Mouse (Mus musculus) kidney, postnatal 14 days (tissue): ENCODE measurements at regions not wholly inside any gene's neighbourhood (a gene's known extent, or its start where the extent isn't known, plus 50 kb on each side); places are given as distances from the start of the nearest gene placed in this dataset.
A peak's percentile ranks its signal among the peaks of the same experiment; 100 is the strongest.
"Not testable (repeated sequence)": the region's sequence is repeated elsewhere in the genome, so short reads cannot be mapped to it uniquely, and the experiment has no call there.

ENCODE experiments used
- DNase-seq: peaks from one replicate; pipeline ENCODE4 v3.0.0; 2022; ENCODE audit warnings: mixed read lengths

DNA sequence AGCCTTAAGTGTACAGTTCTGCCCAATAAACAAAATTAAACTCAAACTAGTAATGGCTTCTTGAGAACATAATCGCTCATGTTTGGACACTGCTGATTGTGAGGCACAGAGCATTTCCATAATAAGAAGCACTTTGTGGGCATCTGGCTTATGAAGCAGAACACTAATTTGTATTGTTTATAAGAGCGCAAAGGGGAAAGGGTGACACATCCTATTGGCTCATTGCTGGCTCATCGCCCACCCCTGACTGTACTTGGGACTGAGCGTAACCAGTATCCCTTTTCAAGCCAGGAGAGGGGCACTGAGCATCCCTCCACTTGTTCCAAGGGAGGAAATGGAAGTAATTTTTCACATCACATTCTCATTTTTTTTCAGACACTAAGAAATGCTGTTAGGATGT lies 288.0 kb downstream of the Sfmbt2 start:
- no peak for DNase-seq

GRCm38 (mm10) chr2:10667915-10668314 lies 297.6 kb downstream of the Sfmbt2 start:
- DNase-seq = not testable (repeated sequence)

DNA sequence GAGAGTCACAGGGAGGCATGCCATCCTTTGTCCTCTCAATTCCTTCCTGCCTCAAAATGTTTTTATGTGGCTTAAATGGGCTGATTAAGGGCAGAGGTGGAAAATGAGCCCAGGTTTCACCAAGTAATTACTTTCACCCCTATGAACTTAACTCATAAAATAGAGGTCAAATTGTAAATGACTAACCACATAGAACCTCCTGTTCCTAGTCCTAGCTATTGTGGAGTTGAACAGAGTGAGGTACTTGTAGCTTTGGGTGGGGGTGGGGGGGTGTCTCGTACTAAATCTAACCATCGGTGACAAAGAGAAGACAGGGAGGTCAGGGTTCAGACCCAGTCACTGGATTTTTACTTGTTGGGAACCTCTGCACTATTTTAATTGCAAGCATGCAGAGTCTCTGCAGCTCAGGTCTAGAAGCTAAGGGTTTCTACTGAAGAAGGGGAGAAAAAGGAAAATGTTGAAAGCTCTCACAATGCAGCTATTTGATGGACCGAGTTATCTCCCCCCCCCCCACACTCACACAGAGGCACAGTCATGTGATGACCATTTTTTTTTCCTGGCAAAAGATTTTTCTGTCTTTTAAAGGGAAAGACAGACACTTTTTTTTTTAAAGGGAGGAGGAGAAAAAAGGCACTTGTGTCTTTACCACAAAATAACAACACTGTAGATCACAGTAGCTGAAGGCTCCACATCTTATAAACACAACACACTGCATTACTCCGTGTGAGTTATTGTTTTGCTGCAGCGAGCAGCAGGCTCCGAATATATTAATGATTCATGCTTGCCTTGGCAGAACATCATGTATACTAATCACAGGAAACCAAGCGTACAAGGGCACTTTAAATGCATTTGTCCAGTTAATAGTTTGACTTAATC lies 300.4 kb downstream of the Sfmbt2 start:
- peak; percentile 33 for DNase-seq

GRCm38 (mm10) chr2:10671299-10671632 lies 301.0 kb downstream of the Sfmbt2 start:
- no peak for DNase-seq

GRCm38 (mm10) chr2:10672196-10672595 lies 301.9 kb downstream of the Sfmbt2 start:
- no peak for DNase-seq

DNA sequence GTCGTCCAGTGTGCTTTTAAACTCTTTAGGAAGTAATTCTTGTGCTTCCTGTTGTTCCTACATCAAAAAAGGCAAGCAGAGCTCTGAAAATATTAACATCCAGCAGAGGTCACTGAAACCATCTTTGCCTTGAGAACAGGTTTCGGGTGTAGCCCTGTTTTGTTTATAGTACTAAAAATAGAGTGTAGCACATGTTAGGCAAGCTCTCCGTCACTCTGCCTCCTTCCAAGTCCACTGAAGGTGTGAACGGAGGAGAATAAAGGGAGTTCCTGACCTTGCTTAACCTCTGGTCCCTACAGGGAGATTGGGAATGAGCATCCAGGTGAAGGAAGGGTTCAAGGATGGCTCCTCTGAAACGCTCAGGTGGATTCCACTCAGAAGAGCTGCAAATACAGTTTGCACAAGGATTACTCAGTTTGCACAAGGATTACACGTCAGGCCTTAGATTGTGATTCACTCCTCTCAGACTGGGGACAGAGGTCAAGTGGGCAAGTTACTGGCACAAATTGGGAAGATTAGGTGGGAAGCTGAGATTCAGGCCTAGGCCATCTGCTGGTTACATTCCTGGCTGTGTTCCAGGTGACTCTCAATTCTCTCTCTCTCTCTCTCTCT lies 304.5 kb downstream of the Sfmbt2 start:
- DNase-seq = no peak

DNA sequence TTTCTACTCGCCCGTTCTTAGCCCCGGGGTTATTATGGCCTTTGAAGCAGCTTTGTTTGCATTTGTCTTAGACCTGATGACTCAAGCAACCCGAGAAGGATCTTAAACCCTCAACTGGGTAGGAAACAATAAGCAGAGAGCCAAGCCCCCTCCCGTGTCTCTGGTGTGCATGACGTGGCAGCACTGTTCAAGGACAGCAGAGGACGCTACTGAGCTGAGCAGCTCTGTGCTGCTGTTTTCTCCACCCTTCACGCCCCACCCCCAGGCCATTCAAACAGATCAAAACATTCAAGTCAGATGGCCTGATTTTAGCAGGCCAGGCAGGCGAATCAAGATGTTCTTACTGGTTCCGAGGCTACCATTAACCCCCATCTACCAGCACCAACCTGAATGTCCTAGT lies 331.1 kb downstream of the Sfmbt2 start:
- no peak for DNase-seq

DNA sequence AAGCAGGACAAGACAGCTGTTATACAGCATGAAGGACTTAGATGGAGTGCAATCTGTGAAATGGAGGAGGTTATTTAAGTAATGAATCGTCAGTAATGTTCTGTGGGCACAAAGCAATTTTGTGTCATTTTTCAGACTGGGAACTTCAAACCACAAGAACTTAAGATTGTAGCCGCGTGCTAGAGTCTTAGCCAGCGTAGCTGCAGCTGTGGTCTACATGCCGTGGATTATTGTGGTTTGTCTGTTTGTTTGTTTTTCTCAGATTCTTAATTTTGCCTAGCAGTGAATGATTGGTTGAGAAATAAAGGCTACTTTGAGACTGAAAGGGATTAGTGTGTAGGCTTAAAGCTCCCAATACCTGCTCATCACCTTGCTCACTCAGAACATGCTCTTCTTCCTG lies 348.1 kb downstream of the Sfmbt2 start:
- DNase-seq = peak; percentile 3

DNA sequence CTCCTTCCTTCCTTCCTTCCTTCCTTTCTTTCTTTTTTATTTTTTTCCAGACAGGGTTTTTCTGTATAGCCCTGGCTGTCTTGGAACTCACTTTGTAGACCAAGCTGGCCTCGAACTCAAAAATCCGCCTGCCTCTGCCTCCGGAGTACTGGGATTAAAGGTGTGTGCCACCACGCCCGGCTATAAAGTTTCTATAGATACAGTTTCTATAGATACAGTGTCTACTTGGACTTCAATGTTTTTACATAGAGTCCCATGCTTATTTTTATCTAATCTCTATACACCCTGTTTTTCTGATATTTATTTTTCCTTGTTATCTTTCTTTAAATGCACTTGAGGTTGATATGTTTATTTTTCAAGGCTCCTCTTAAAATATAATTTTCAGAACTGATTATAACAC lies 364.0 kb downstream of the Sfmbt2 start:
- DNase-seq = not testable (repeated sequence)

- no peak for DNase-seq
Observed at GRCm38 (mm10) chr2:10736696-10737457, 366.6 kb downstream of the Sfmbt2 start.

- DNase-seq = no peak
Observed at GRCm38 (mm10) chr2:10737458-10737775, 367.1 kb downstream of the Sfmbt2 start.

DNA sequence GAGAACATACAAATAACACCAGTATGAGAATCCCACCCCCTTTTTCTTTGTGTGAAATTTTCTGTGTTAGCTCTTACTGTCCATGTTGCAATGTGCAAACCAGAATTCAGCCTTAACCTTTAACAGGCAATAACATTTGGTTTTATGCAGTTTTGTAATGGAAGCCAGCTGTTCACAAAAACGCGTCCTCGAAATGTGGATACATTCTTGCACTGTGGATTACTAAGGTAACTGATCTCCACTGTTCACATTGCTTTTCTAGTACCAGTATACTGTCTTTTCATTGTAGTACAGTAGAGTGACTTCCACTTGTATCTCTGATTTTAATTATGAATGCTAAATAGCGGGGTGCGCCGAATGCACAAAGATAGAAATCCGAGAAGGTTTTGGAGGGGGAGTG lies 374.8 kb downstream of the Sfmbt2 start:
- no peak for DNase-seq

GRCm38 (mm10) chr2:10755375-10755774 lies 385.1 kb downstream of the Sfmbt2 start:
- no peak for DNase-seq

GRCm38 (mm10) chr2:10757202-10757840 lies 387.0 kb downstream of the Sfmbt2 start:
- DNase-seq = no peak

GRCm38 (mm10) chr2:10757886-10758285 lies 387.6 kb downstream of the Sfmbt2 start:
- DNase-seq = no peak

DNA sequence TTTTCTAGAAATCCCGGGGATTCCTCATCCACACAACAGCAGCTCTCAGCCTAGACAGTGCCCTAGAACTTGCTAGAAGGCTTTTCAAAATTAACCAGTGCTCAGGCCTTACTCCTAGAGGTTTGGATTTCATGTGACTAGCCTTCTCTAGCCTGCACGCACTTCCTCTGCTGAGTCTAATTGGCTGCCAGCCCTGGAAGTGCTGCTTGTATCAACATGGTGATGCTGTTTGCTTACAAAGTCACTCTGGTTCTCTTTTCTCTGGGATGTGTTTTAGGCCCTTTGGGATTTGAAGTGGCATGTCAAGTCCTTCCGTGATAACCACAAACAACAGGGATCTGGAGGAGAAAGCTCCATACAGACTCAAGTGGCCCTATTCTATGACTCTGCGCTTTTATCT lies 391.9 kb downstream of the Sfmbt2 start:
- DNase-seq = no peak

DNA sequence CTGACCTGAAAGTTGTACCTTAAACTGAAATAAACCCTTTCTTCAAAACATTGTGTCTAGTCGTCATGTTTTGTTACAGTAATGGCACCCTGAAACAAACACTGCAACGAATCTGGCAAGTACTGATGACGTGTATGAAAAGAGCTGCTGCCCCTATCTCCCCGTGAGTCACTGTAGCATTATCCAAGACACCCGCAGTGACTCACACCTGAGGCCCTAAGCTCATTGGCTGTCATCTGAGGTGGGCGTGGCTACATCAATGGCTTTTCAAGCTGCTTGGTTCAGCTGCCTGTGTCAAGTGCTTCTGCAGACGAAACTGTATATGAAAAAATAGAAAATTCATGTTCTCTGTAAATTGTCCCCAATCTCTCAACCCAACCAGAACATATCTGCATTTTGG lies 388.8 kb upstream of the Prkcq start:
- no peak for DNase-seq

DNA sequence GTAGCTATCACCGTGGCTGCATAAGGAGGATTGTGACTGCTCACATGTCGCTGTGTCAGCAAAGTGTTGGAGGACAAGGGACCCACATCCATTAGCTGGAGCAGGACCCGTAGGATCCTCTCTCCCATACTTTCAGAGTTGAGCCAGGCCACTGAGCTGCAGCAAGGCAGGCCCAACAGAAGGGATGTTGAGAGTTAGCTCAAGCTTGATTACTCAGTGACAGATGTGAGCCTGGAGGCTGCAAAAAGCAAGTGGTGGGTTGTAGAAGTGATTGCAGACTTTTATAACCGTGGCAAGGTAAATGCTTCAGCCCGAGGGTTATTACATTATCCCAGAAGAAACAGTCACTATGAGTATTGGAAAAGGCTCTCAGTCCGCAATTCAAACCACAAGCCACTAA lies 388.3 kb upstream of the Prkcq start:
- DNase-seq = no peak

DNA sequence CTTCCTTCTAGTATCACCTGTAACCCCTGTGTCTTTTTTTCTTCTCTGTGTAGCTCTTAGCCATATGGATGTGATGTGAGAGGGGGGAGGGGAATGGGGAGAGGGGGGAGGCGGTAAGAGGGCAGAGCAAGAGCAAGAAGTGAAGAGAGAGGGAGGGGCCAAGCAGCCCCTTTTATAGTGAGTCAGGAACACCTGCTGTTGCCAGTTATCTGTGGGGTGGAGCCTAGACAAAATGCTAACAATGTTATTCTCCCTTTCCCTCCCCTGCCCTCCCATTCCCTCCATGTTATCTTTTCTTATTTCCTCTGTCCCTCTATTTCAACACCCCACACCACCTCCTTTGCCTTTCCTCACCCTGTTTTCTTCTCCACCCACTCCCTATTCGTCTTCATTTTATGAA lies 387.6 kb upstream of the Prkcq start:
- DNase-seq = no peak

DNA sequence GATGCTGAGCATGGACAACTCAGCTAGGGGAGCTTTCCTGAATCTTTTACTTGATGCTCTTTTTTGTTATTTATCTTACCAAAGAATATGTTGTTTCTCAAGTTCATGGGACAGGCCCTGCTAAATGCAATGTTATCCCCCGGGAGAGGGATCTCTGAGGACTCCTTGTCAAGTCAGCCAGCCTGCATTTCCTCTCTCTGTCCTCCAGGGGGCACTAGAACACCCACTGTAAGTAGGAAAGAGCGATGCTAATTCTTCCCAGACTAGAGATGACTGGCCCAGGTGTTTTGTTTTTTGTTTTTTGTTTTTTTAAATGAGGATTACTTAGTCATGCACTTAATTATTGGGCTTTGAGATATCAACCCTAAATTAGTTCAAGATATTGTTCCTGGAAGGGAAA lies 386.8 kb upstream of the Prkcq start:
- peak; percentile 42 for DNase-seq

DNA sequence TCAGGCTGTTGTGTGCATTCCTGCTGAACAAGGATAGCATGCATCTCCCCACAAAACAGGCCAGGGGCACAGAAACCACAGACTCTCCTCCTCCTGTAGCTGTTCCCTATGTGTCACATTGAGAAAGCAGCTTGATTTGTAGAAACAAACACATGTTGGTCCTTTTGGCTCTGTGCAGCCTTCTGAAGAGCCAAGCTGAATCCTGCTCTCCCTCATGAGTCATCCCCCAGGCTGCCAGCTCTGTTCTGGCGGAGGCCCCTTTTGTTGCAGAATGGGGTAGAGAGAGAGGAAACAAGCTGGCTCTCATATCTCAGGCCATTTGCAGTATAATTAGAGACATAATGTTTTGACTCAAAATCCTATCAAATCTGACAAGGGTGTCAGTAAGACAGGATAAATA lies 383.4 kb upstream of the Prkcq start:
- DNase-seq = no peak

- no peak for DNase-seq
Observed at GRCm38 (mm10) chr2:10791233-10791632, 380.7 kb upstream of the Prkcq start.

- DNase-seq = no peak
Observed at GRCm38 (mm10) chr2:10816374-10816773, 355.5 kb upstream of the Prkcq start.
